In genomic region chr12:38140039-38140438, GRCm38 (mm10) we compare ENCODE assay signal across 13 mouse cellular contexts.
A peak's percentile ranks its signal among the peaks of the same experiment; 100 is the strongest.
DNase-seq lines count a peak whose midpoint lies in the region; ATAC-seq and TF ChIP-seq lines count a peak whose summit lies in the region.
"Had no signal": no experiment of that assay in that cellular context is flagged by ENCODE, and none has a peak within 500 bp of the region (broad histone marks: within the 10 kb centered on the region; RNA-seq: fewer than 3 reads in every experiment).

No protein-coding gene starts in this region.

- H3K4me2 ChIP-seq in liver, postnatal 0 days (ENCODE audit: low read depth, low read length): no peak overlapping the region
- H3K4me2 ChIP-seq in liver, embryonic 12.5 days: no peak overlapping the region
- H3K4me2 ChIP-seq: midbrain, embryonic 11.5 days; neural tube, embryonic 13.5 days had no signal

- TF ChIP-seq CTCF in liver, postnatal 0 days (IDR thresholded peaks at IDR 0.05; ENCODE audit: low read depth): peak; percentile 34

- no peak overlapping the region for H3K4me3 ChIP-seq in liver, postnatal 0 days (ENCODE audit: low read depth, low read length)
- no peak overlapping the region for H3K4me3 ChIP-seq in liver, embryonic 12.5 days
- H3K4me3 ChIP-seq: neural tube, embryonic 13.5 days had no signal

- intact Hi-C loops in heart, postnatal 36 days (cut with DNase I): loop anchor here (2.0 kb wide), 1 partner anchor 1355 kb away; no protein-coding TSS in a partner anchor
- intact Hi-C loops in left cerebral cortex, postnatal 4 days (cut with DNase I): loop anchor here (10.0 kb wide), 1 partner anchor 645 kb away; no protein-coding TSS in a partner anchor

- no peaks in the 10 kb centered on the region for H3K36me3 ChIP-seq in liver, postnatal 0 days (replicated peaks; ENCODE audit: insufficient read depth, low read length)
- no peaks in the 10 kb centered on the region for H3K36me3 ChIP-seq in liver, embryonic 12.5 days
- H3K36me3 ChIP-seq: G1E; neural tube, embryonic 13.5 days had no signal

- peak; percentile 1 for DNase-seq in heart, adult 8-10 months (ENCODE audit: low spot score)
- no peak for DNase-seq in heart, postnatal 36 days
- DNase-seq in liver, postnatal 0 days: no peak
- peak; percentile 24 for DNase-seq in MN1 (ENCODE audit: low spot score)
- peak; percentile 8 for DNase-seq in forelimb bud, embryonic 11.5 days (ENCODE audit: low read depth, low spot score)
- DNase-seq in frontal cortex, postnatal 10 days (ENCODE audit: low spot score in 2 of 2): no peak
- no peak for DNase-seq in left cerebral cortex, postnatal 4 days
- DNase-seq: cerebellum, adult 11-12 months; kidney, adult 8-10 months had no signal

- ATAC-seq in liver, postnatal 0 days: no peak
- ATAC-seq in liver, embryonic 12.5 days: no peak

- no peaks in the 10 kb centered on the region for H3K27me3 ChIP-seq in liver, postnatal 0 days (ENCODE audit: insufficient read depth, low read length)
- H3K27me3 ChIP-seq in liver, embryonic 12.5 days (replicated peaks): no peaks in the 10 kb centered on the region
- H3K27me3 ChIP-seq: neural tube, embryonic 13.5 days had no signal

- no peak for TF ChIP-seq EP300 in liver, postnatal 0 days (IDR thresholded peaks at IDR 0.05; ENCODE audit: low read depth)

- no peak overlapping the region for H3K9ac ChIP-seq in liver, postnatal 0 days (replicated peaks)
- no peak overlapping the region for H3K9ac ChIP-seq in liver, embryonic 12.5 days
- H3K9ac ChIP-seq: neural tube, embryonic 13.5 days had no signal

- no peaks in the 10 kb centered on the region for H3K9me3 ChIP-seq in liver, postnatal 0 days (ENCODE audit: low read length)
- H3K9me3 ChIP-seq in liver, embryonic 12.5 days (replicated peaks): no peaks in the 10 kb centered on the region
- H3K9me3 ChIP-seq: neural tube, embryonic 13.5 days had no signal

- no peak overlapping the region for H3K27ac ChIP-seq in liver, postnatal 0 days (ENCODE audit: low read depth)
- no peak overlapping the region for H3K27ac ChIP-seq in liver, embryonic 12.5 days
- H3K27ac ChIP-seq: neural tube, embryonic 13.5 days had no signal

- no peaks in the 10 kb centered on the region for H3K4me1 ChIP-seq in liver, postnatal 0 days (ENCODE audit: insufficient read depth)
- no peaks in the 10 kb centered on the region for H3K4me1 ChIP-seq in liver, embryonic 12.5 days
- H3K4me1 ChIP-seq: neural tube, embryonic 13.5 days had no signal

Comparison
In these comparisons a context has a peak if more than half of its experiments do, and no peak if none do; other contexts are left out.
1. DNase-seq: peak in heart, adult 8-10 months (single experiment), MN1 (single experiment) and forelimb bud, embryonic 11.5 days (single experiment); none in heart, postnatal 36 days (0 of 2), liver, postnatal 0 days (single experiment), frontal cortex, postnatal 10 days (0 of 2) and left cerebral cortex, postnatal 4 days (single experiment).